Mouse (Mus musculus): ENCODE results near the gene Hoxd8.

The Hoxd8 gene

GRCm38 (mm10) chr2:74669650-74670235 is 34.7 kb upstream of the Hoxd8 start:
- no peak for DNase-seq (ENCODE audit: low read depth, low spot score)

- no peak for DNase-seq (ENCODE audit: low read depth, low spot score)
Measured at GRCm38 (mm10) chr2:74670632-74671188, 33.7 kb upstream of the Hoxd8 start.

DNA sequence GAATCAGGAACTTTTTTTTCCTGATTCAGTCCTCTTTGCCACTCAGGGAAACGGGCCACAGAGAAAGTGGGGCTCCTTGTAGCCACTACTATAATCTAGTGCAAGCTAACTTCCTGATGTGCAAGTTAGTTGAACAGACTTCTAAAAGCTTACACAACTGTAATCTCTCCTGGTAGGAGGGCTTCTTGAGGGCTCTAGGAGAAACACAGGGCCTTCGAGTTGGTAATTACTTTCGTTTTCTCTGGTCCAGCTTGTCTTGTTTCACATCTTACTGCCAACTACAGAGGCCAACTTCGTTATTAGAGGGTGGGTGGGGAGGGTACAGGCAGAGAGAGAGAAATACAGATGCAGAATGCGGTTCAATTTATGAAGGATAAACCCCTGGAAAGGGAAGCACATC is 32.6 kb upstream of the Hoxd8 start:
- DNase-seq (ENCODE audit: low read depth, low spot score) = no peak

- peak; percentile 56 for DNase-seq (ENCODE audit: low read depth, low spot score)
Measured at GRCm38 (mm10) chr2:74672481-74673362, 31.7 kb upstream of the Hoxd8 start.

GRCm38 (mm10) chr2:74673835-74674425 is 30.5 kb upstream of the Hoxd8 start:
- no peak for DNase-seq (ENCODE audit: low read depth, low spot score)

GRCm38 (mm10) chr2:74674881-74675665 is 29.3 kb upstream of the Hoxd8 start, which contains the start of gene Hoxd12:
TSS of gene Hoxd12 (plus strand) at chr2:74675013.
- DNase-seq (ENCODE audit: low read depth, low spot score) = no peak

DNA sequence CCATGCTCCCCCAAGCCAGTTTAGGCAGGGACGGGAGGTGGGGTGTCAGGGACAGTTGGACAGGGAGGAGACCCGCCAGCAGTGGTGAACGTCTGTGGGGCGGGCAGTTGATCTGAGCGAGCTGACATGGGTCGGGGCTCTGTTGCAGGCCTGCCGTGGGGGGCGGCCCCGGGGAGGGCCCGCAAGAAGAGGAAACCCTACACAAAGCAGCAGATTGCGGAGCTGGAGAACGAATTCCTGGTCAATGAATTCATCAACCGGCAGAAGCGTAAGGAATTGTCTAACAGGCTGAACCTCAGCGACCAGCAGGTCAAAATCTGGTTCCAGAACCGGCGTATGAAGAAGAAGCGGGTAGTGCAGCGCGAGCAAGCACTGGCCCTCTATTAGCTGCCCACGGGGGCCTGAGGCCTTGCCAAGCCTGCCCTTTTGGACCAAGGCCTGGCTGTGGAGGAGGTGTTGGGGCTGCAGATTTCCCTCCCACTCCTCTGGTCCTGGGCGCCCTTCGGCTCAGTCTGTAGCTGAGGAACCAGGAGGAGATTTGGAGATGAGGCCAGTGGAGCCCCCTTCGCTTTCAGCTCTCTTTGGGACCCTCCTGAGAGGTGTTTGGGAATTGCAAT is 28.6 kb upstream of the Hoxd8 start:
- no peak for DNase-seq (ENCODE audit: low read depth, low spot score)

DNA sequence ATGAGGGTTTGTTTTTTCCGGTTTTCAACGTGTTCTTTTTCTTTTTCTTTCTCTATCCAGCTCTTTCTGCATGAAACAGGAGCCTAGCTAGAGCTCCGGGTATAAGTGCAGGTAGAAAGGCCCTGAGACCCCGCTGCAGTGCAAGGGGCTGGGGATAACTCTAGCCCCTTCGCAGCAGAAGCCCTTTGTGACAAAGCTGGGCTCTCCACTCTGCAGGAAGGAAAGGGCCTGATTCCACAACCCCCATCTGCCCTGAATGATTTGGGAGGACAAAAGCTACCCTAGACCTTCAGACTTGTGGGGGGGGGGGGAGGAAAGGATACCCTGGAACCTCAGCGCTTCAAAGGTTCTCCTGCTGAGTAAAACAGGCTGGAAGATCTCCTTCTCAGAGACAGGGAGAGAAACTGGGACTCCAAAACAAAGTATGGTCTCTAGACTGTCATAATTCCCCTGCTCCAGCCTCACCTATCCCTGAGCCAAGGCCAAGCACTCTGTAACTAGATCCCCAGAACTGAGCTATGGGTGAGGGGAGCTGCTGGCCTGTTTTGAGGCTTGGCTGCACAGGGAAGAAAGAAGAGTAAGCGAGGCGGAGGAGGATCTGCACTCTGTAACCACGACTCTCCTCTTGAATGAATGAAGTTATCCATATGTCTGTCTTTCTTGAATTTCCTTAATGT is 27.9 kb upstream of the Hoxd8 start:
- no peak for DNase-seq (ENCODE audit: low read depth, low spot score)

- no peak for DNase-seq (ENCODE audit: low read depth, low spot score)
Measured at GRCm38 (mm10) chr2:74677106-74677505, 27.3 kb upstream of the Hoxd8 start.

DNA sequence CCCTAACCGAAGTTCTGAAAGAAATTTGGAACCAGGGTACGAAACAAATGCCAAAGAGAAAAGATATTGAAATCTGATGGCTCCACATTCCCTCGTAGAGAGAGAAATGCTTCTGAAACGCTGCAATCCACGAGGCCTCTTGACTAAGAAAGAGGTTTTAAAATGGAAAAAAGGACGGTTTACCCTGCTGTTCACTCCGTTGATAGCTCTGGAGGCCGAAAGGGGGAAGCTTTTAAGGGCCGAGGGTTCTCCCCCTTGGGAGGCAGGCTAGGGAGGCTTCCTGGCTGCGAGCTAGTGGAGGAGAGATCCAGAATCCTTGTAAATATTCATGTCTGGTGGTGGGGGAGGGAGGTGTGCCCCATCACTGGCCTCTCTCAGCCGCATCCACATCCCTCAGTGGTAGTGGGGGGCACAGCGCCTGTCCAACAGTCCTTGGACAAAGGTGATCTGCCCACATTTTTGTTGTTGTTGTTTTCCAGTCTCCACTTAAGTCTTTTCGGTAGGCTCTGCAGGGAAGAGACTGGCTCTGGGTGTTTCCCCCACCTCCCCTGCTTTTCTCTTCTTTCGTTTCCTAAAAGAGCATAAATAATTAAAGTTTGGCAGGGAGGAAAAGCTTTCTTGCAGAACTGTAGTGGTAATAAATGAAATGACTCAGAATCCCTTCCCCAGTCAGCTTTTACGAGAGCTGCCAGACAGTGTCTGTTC is 25.4 kb upstream of the Hoxd8 start, which contains the start of gene Hoxd11:
Hoxd11 (plus strand) TSS at position 667 of the 705 bp plus-strand sequence.
- no peak for DNase-seq (ENCODE audit: low read depth, low spot score)

DNA sequence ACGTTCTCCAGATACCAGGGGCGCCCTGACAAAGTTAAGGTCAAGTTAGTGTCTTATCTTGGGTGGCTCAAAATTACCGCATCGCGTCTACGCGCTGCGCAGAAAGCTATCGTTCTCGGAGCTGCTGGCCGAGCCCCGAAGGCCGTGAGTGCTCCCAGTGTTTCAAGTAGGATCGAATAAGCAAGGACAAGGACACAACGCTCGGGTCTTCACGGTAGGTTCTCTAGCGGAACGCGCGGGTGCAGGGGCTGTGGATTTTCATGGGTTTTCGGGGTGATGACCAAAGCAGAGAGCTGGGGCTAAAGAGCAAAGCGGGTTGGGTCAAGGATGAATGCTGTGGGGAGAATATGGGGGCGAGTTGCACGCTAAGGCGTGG is 24.8 kb upstream of the Hoxd8 start:
- no peak for DNase-seq (ENCODE audit: low read depth, low spot score)

- DNase-seq (ENCODE audit: low read depth, low spot score) = no peak
Measured at GRCm38 (mm10) chr2:74679980-74680379, 24.4 kb upstream of the Hoxd8 start.

GRCm38 (mm10) chr2:74680561-74681398 is 23.6 kb upstream of the Hoxd8 start:
- no peak for DNase-seq (ENCODE audit: low read depth, low spot score)

GRCm38 (mm10) chr2:74681594-74682531 is 22.6 kb upstream of the Hoxd8 start:
- DNase-seq (ENCODE audit: low read depth, low spot score) = no peak

DNA sequence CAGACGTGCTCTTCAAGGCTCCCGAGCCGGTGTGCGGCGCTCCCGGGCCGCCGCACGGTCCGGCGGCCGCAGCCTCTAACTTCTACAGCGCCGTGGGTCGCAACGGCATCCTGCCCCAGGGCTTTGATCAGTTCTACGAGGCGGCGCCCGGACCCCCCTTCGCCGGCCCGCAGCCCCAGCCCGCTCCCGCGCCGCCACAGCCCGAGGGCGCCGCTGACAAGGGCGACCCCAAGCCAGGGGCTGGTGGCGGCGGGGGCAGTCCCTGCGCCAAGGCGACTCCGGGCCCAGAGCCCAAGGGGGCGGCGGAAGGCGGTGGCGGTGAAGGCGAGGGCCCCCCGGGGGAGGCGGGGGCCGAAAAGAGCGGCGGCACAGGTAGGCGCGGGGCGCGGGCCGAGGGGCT is 21.6 kb upstream of the Hoxd8 start:
- no peak for DNase-seq (ENCODE audit: low read depth, low spot score)

DNA sequence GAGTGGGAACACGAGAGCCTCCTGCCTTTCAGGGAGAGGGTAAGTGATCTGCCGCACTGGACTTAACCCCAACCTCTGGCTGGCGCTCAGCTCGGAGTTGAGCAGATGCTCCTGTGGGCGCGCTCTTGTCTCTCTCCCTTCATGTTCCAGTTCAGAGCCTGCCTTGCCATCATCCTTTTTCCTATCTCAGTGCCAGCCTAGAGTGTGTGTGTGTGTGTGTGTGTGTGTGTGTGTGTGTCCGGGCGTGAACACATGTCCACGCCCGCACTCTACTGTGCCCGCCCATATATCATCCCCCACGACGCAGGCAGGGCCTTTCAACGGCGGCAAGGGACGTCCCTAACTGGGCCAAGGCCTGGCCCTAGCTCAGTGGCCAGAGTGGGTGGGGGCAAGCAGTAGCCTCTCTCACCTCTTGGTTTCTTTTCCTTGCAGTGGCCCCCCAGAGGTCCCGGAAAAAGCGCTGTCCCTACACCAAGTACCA is 20.9 kb upstream of the Hoxd8 start:
- DNase-seq (ENCODE audit: low read depth, low spot score) = no peak

DNA sequence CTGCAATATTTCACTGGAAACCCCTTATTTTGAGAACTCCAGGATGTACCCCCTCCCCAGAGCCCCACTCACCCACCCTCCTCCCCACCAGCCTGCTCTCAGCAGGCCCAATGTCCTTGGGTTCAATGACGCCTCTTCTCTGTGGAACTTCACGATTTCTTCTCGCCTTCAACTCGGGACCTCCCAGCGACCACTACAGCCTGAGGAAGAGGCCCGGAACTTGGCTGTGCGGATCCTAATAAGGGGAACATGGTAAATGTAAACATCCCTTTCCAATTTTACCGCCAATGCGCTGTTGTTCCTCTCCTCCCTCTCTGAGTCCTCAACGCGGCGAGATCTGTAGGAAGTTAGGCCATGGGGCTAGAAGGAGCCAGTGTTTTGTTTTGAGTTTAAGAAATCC is 20.3 kb upstream of the Hoxd8 start:
- DNase-seq (ENCODE audit: low read depth, low spot score) = no peak

All from CD4-positive helper T cell, adult 2 months (primary cell).